Comparison of ENCODE assay signal across 10 mouse cellular contexts in the genomic region with DNA sequence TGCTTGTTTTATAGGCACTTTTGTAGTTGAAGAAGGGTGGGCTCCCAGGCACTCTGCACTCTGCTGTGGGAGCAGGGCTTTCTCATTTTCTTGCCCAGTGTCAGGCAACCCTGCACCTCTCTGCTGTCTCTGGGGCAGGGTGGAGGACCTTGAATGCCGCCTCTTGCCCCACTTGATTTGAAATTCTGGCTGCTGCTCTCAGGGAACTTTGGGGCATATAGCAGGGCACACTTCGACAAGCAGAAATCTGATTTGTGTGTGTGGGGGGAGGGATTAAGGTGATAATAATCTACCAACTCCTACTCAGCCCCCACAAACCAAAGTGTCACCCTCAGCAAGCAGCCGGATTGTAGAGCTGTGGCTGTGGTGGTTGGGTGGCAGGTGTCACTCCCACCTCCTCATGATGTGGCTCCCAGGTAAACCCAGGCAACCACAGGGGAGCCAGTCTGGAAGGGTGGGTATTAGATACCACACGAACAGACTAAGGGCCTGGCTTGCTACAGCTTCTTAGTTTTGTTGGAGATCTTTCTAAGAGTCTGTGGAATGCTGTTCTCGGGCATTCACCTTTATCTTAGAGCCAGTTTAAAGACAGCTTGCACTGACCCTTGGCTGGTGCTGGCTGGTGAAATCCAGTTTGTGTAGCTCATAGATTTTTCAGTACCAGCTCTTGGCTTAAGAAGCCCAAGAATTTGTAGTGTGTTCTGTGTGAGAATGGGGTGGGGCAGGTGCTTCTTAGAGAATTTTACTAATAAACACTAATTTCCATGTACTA.
A peak's percentile ranks its signal among the peaks of the same experiment; 100 is the strongest.
DNase-seq lines count a peak whose midpoint lies in the region; ATAC-seq and TF ChIP-seq lines count a peak whose summit lies in the region.
"Had no signal": no experiment of that assay in that cellular context is flagged by ENCODE, and none has a peak within 500 bp of the region (broad histone marks: within the 10 kb centered on the region; RNA-seq: fewer than 3 reads in every experiment).

No protein-coding gene starts in this region.

- 63% methylated on average over 5 of the region's 5 CpGs for WGBS in intestine, embryonic 15.5 days
- WGBS in intestine, postnatal 0 days: 52% methylated on average over 5 of the region's 5 CpGs
- 24% methylated on average over 5 of the region's 5 CpGs for WGBS in kidney, adult 2 months

- no peaks in the 10 kb centered on the region for H3K27me3 ChIP-seq in intestine, embryonic 15.5 days (replicated peaks)
- no peaks in the 10 kb centered on the region for H3K27me3 ChIP-seq in intestine, postnatal 0 days (replicated peaks; ENCODE audit: control insufficient read depth, insufficient read depth, low read length)
- H3K27me3 ChIP-seq in kidney, adult 2 months (replicated peaks; ENCODE audit: control insufficient read depth, insufficient read depth, low read length): no peaks in the 10 kb centered on the region
- H3K27me3 ChIP-seq: CH12.LX; liver, embryonic 13.5 days had no signal

- peak; percentile 49; the same call in 1 of the 2 replicates for ATAC-seq in intestine, embryonic 15.5 days
- ATAC-seq in intestine, postnatal 0 days: no peak

- 0 out of 2 replicates have a peak overlapping the region, but pooled peaks have one; percentile 27 for H3K27ac ChIP-seq in intestine, embryonic 15.5 days
- H3K27ac ChIP-seq in intestine, postnatal 0 days (ENCODE audit: low read depth, low read length): no peak overlapping the region
- H3K27ac ChIP-seq in kidney, adult 2 months (ENCODE audit: insufficient read depth, low read depth, low read length): peak overlapping the region; percentile 88
- H3K27ac ChIP-seq: liver, embryonic 13.5 days had no signal

- TF ChIP-seq CTCF in intestine, postnatal 0 days (IDR thresholded peaks at IDR 0.05; ENCODE audit: low read depth): no peak
- no peak for TF ChIP-seq CTCF in kidney, adult 2 months (conservative IDR thresholded peaks at IDR 0.05; ENCODE audit: insufficient read depth, insufficient read length, low read depth, low read length)

- no peaks in the 10 kb centered on the region for H3K36me3 ChIP-seq in intestine, embryonic 15.5 days
- no peaks in the 10 kb centered on the region for H3K36me3 ChIP-seq in intestine, postnatal 0 days (ENCODE audit: control insufficient read depth, insufficient read depth)
- H3K36me3 ChIP-seq in kidney, adult 2 months (ENCODE audit: control insufficient read depth, insufficient read depth, low read length): no peaks in the 10 kb centered on the region

- no peak for TF ChIP-seq POLR2A in kidney, adult 2 months (IDR thresholded peaks at IDR 0.05; ENCODE audit: low read depth, low read length)

- no peaks in the 10 kb centered on the region for H3K9me3 ChIP-seq in intestine, embryonic 15.5 days
- H3K9me3 ChIP-seq in intestine, postnatal 0 days (ENCODE audit: control insufficient read depth): no peaks in the 10 kb centered on the region
- H3K9me3 ChIP-seq: liver, embryonic 13.5 days had no signal

- DNase-seq in T-cell, adult 2 months (ENCODE audit: low spot score): peak; percentile 31
- peak; percentile 87 for DNase-seq in kidney, adult 2 months
- DNase-seq in natural killer cell, adult 2 months (ENCODE audit: low spot score in 2 of 2): peak; percentile 15 to 18
- DNase-seq in MN1 (ENCODE audit: low spot score): no peak
- DNase-seq in right cerebral cortex, adult 2 months (ENCODE audit: low spot score in 2 of 2): no peak
- no peak for DNase-seq in spleen, postnatal 4 days (ENCODE audit: low spot score in 2 of 2)
- DNase-seq: liver, embryonic 13.5 days had no signal

- H3K9ac ChIP-seq in intestine, embryonic 15.5 days: no peak overlapping the region
- H3K9ac ChIP-seq in intestine, postnatal 0 days (ENCODE audit: low read depth, low read length): no peak overlapping the region
- H3K9ac ChIP-seq: liver, embryonic 13.5 days had no signal

- H3K4me3 ChIP-seq in intestine, embryonic 15.5 days (replicated peaks): no peak overlapping the region
- no peak overlapping the region for H3K4me3 ChIP-seq in intestine, postnatal 0 days (ENCODE audit: low read depth, low read length)
- H3K4me3 ChIP-seq in kidney, adult 2 months (ENCODE audit: insufficient read depth, low read depth, low read length): no peak overlapping the region
- H3K4me3 ChIP-seq: liver, embryonic 13.5 days had no signal

- no peak overlapping the region for H3K4me2 ChIP-seq in intestine, embryonic 15.5 days (replicated peaks)
- H3K4me2 ChIP-seq in intestine, postnatal 0 days (replicated peaks; ENCODE audit: low read depth): no peak overlapping the region
- H3K4me2 ChIP-seq: liver, embryonic 13.5 days had no signal

- peaks cover 16% of the 10 kb centered on the region for H3K4me1 ChIP-seq in intestine, embryonic 15.5 days (replicated peaks)
- no peaks in the 10 kb centered on the region for H3K4me1 ChIP-seq in intestine, postnatal 0 days (replicated peaks; ENCODE audit: control insufficient read depth, insufficient read depth, low read length)
- H3K4me1 ChIP-seq in kidney, adult 2 months (ENCODE audit: control insufficient read depth, insufficient read depth, low read length): peaks cover 41% of the 10 kb centered on the region

Comparison
In these comparisons a context has a peak if more than half of its experiments do, and no peak if none do; other contexts are left out.
1. DNase-seq: peak in T-cell, adult 2 months (single experiment), kidney, adult 2 months (single experiment) and natural killer cell, adult 2 months (2 of 2); none in MN1 (single experiment), right cerebral cortex, adult 2 months (0 of 2) and spleen, postnatal 4 days (0 of 2).